Mouse (Mus musculus): ENCODE measurements around the gene Gls.
A peak's percentile ranks its signal among the peaks of the same experiment; 100 is the strongest.

Gene Gls

GRCm38 (mm10) chr1:52242270-52242669 is 9.2 kb upstream of the Gls start:
- no peak for DNase-seq

- no peak for DNase-seq
Measured at GRCm38 (mm10) chr1:52232766-52233140, 279 bp downstream of the Gls start.

GRCm38 (mm10) chr1:52231939-52232765 is 880 bp downstream of the Gls start:
- peak; percentile 63 for DNase-seq

GRCm38 (mm10) chr1:52230404-52230803 is 2.6 kb downstream of the Gls start:
- DNase-seq = no peak

GRCm38 (mm10) chr1:52228178-52228577 is 4.9 kb downstream of the Gls start:
- no peak for DNase-seq

- DNase-seq = no peak
Measured at GRCm38 (mm10) chr1:52226416-52226815, 6.6 kb downstream of the Gls start.

- no peak for DNase-seq
Measured at GRCm38 (mm10) chr1:52216766-52217165, 16.3 kb downstream of the Gls start.

- no peak for DNase-seq
Measured at GRCm38 (mm10) chr1:52182992-52183391, 50.0 kb downstream of the Gls start.

GRCm38 (mm10) chr1:52181994-52182393 is 51.0 kb downstream of the Gls start:
- DNase-seq = no peak

GRCm38 (mm10) chr1:52179939-52180568 is 53.0 kb downstream of the Gls start:
- DNase-seq = peak; percentile 45

- DNase-seq = no peak
Measured at GRCm38 (mm10) chr1:52176999-52177398, 56.0 kb downstream of the Gls start.

- no peak for DNase-seq
Measured at GRCm38 (mm10) chr1:52175983-52176382, 57.0 kb downstream of the Gls start.

- no peak for DNase-seq
Measured at GRCm38 (mm10) chr1:52175321-52175720, 57.7 kb downstream of the Gls start.

- no peak for DNase-seq
Measured at GRCm38 (mm10) chr1:52171271-52171670, 61.8 kb downstream of the Gls start.

- DNase-seq = no peak
Measured at GRCm38 (mm10) chr1:52170747-52171146, 62.3 kb downstream of the Gls start.

- DNase-seq = no peak
Measured at GRCm38 (mm10) chr1:52170057-52170456, 63.0 kb downstream of the Gls start.

- no peak for DNase-seq
Measured at GRCm38 (mm10) chr1:52166652-52167220, 66.3 kb downstream of the Gls start.

- no peak for DNase-seq
Measured at GRCm38 (mm10) chr1:52163707-52164457, 69.2 kb downstream of the Gls start.

GRCm38 (mm10) chr1:52161151-52161550 is 71.9 kb downstream of the Gls start:
- DNase-seq = no peak

- no peak for DNase-seq
Measured at GRCm38 (mm10) chr1:52158490-52159381, 74.3 kb downstream of the Gls start.

- no peak for DNase-seq
Measured at GRCm38 (mm10) chr1:52158040-52158439, 75.0 kb downstream of the Gls start.

GRCm38 (mm10) chr1:52156351-52156750 is 76.7 kb downstream of the Gls start:
- DNase-seq = no peak
